ENCODE assay signal across 9 mouse cellular contexts in genomic region chr19:57003460-57003810, GRCm38 (mm10). TPM values are rescaled to one million over a fixed set of nuclear protein-coding genes. Genes with fewer than 3 reads are reported as not detected.
A peak's percentile ranks its signal among the peaks of the same experiment; 100 is the strongest.
DNase-seq lines count a peak whose midpoint lies in the region; ATAC-seq and TF ChIP-seq lines count a peak whose summit lies in the region.
"Had no signal": no experiment of that assay in that cellular context is flagged by ENCODE, and none has a peak within 500 bp of the region (broad histone marks: within the 10 kb centered on the region; RNA-seq: fewer than 3 reads in every experiment).

No protein-coding gene starts in this region.

- H3K27ac ChIP-seq in heart, embryonic 10.5 days, result no peak overlapping the region
- no peak overlapping the region for H3K27ac ChIP-seq in liver, postnatal 0 days (ENCODE audit: low read depth)

- H3K4me1 ChIP-seq in heart, embryonic 10.5 days, result peaks cover 25% of the 10 kb centered on the region
- peaks cover 6% of the 10 kb centered on the region for H3K4me1 ChIP-seq in liver, postnatal 0 days (ENCODE audit: insufficient read depth)

- TF ChIP-seq CTCF in liver, postnatal 0 days (IDR thresholded peaks at IDR 0.05; ENCODE audit: low read depth), result no peak

- DNase-seq in heart, adult 11 months, result peak; percentile 95
- no peak for DNase-seq in heart, embryonic 10.5 days (ENCODE audit: low spot score)
- DNase-seq in adrenal gland, postnatal 25 days, result peak; percentile 24
- DNase-seq in forelimb bud, embryonic 11.5 days (ENCODE audit: low read depth, low spot score), result peak; percentile 26
- DNase-seq in liver, postnatal 0 days, result no peak
- no peak for DNase-seq in spleen, adult 18-20 months
- DNase-seq in thymus, adult 18-20 months, result no peak
- no peak for DNase-seq in gastrocnemius, adult 8-10 months (ENCODE audit: low spot score in 2 of 2)

- no peak overlapping the region for H3K9ac ChIP-seq in liver, postnatal 0 days (replicated peaks)

- H3K4me3 ChIP-seq in heart, embryonic 10.5 days, result no peak overlapping the region
- no peak overlapping the region for H3K4me3 ChIP-seq in liver, postnatal 0 days (ENCODE audit: low read depth, low read length)

- ATAC-seq in liver, postnatal 0 days, result no peak

- 46% methylated on average over 7 of the region's 7 CpGs for WGBS in heart, embryonic 10.5 days
- WGBS in liver, postnatal 0 days (ENCODE audit: insufficient replicate concordance), result 46% methylated on average over 7 of the region's 7 CpGs

- no peaks in the 10 kb centered on the region for H3K36me3 ChIP-seq in heart, embryonic 10.5 days
- no peaks in the 10 kb centered on the region for H3K36me3 ChIP-seq in liver, postnatal 0 days (replicated peaks; ENCODE audit: insufficient read depth, low read length)

- H3K27me3 ChIP-seq in heart, embryonic 10.5 days (ENCODE audit: insufficient read depth, poor library complexity, severe bottlenecking), result peaks cover 31% of the 10 kb centered on the region
- peaks cover 19% of the 10 kb centered on the region for H3K27me3 ChIP-seq in liver, postnatal 0 days (ENCODE audit: insufficient read depth, low read length)

- H3K4me2 ChIP-seq in liver, postnatal 0 days (ENCODE audit: low read depth, low read length), result 0 out of 2 replicates have a peak overlapping the region, but pooled peaks have one; percentile 1

- no peaks in the 10 kb centered on the region for H3K9me3 ChIP-seq in heart, embryonic 10.5 days
- H3K9me3 ChIP-seq in liver, postnatal 0 days (ENCODE audit: low read length), result no peaks in the 10 kb centered on the region

- no peak for TF ChIP-seq EP300 in liver, postnatal 0 days (IDR thresholded peaks at IDR 0.05; ENCODE audit: low read depth)

RNA-seq across cellular contexts. Expression of gene Afap1l2, which starts 4.6 kb away (rescaled TPM):
- 1.2 and 1.6 TPM in 2 replicates for polyA plus RNA-seq in heart, embryonic 10.5 days (2016; fragmentation: Nextera tagmentation; extraction: Ambion mirVana)
- total RNA-seq in adrenal gland, postnatal 25 days (2021), result 11.4 and 14.3 TPM in 2 replicates
- polyA plus RNA-seq in liver, postnatal 0 days (2015; fragmentation: Nextera tagmentation; extraction: Ambion mirVana), result 1.1 and 1.5 TPM in 2 replicates
- total RNA-seq in gastrocnemius, adult 8-10 months (2022), result 1 to 10 TPM; 1.4 to 2.1 (median 1.8) TPM
- total RNA-seq: neutrophil, adult 5-6 weeks had no signal

Comparison
In these comparisons a context has a peak if more than half of its experiments do, and no peak if none do; other contexts are left out.
1. DNase-seq: peak in heart, adult 11 months (single experiment), adrenal gland, postnatal 25 days (single experiment) and forelimb bud, embryonic 11.5 days (single experiment); none in heart, embryonic 10.5 days (single experiment), liver, postnatal 0 days (single experiment), spleen, adult 18-20 months (0 of 2), thymus, adult 18-20 months (0 of 2) and gastrocnemius, adult 8-10 months (0 of 2).